Mouse (Mus musculus): ENCODE data around the gene Rps6kb1. TPM values are rescaled to one million over a fixed set of nuclear protein-coding genes. Genes with fewer than 3 reads are reported as not detected.

Rps6kb1 gene
- polyA plus RNA-seq, 1 experiment from 2014 or later = 58.8 TPM

- H3K27ac ChIP-seq (ENCODE audit: low read depth) = no peak overlapping the region
- ATAC-seq (ENCODE audit: insufficient read depth) = no peak
- 0 out of 2 replicates have a peak, but pooled peaks cover 23% of the 10 kb centered on the region for H3K36me3 ChIP-seq (ENCODE audit: insufficient read depth)
- H3K9ac ChIP-seq = no peak overlapping the region
- H3K4me2 ChIP-seq = no peak overlapping the region
- no peak overlapping the region for H3K4me3 ChIP-seq (ENCODE audit: low read depth, low read length)
- WGBS = 80% methylated on average over 6 of the region's 6 CpGs
- H3K9me3 ChIP-seq (ENCODE audit: low read depth, low read length) = no peaks in the 10 kb centered on the region
- no peak for DNase-seq
- no peaks in the 10 kb centered on the region for H3K4me1 ChIP-seq (ENCODE audit: insufficient read depth)
- H3K27me3 ChIP-seq (ENCODE audit: insufficient read depth, low read length) = no peaks in the 10 kb centered on the region
- TF ChIP-seq CTCF (IDR thresholded peaks at IDR 0.05; ENCODE audit: low read depth) = no peak
Observed at GRCm38 (mm10) chr11:86553525-86553924, 8.9 kb upstream of the Rps6kb1 start.

- Histone ChIP-seq H3K9me3 (ENCODE audit: low read depth, low read length) (no peaks in the 10 kb centered on the region), H3K36me3 (ENCODE audit: insufficient read depth) (0 out of 2 replicates have a peak, but pooled peaks cover 10% of the 10 kb centered on the region), H3K9ac (no peak overlapping the region), H3K27me3 (ENCODE audit: insufficient read depth, low read length) (no peaks in the 10 kb centered on the region), H3K27ac (ENCODE audit: low read depth) (no peak overlapping the region), H3K4me3 (ENCODE audit: low read depth, low read length) (no peak overlapping the region), H3K4me1 (ENCODE audit: insufficient read depth) (peaks cover 6% of the 10 kb centered on the region; the same call in 1 of the 2 replicates), H3K4me2 (no peak overlapping the region)
- DNase-seq (no peak), ATAC-seq (ENCODE audit: insufficient read depth) (no peak)
- WGBS = 95% methylated on average over 1 of the region's 1 CpGs
- 0 out of 2 replicates have a peak, but pooled peaks have one; percentile 14 for TF ChIP-seq CTCF (IDR thresholded peaks at IDR 0.05; ENCODE audit: low read depth)
Observed at GRCm38 (mm10) chr11:86547412-86547811, 2.8 kb upstream of the Rps6kb1 start.

- Histone ChIP-seq H3K4me1 (ENCODE audit: insufficient read depth) (peaks cover 7% of the 10 kb centered on the region; the same call in 1 of the 2 replicates), H3K27me3 (ENCODE audit: insufficient read depth, low read length) (no peaks in the 10 kb centered on the region), H3K36me3 (ENCODE audit: insufficient read depth) (0 out of 2 replicates have a peak, but pooled peaks cover 8% of the 10 kb centered on the region), H3K4me3 (ENCODE audit: low read depth, low read length) (peak overlapping the region; percentile 95), H3K9ac (peak overlapping the region; percentile 50), H3K9me3 (ENCODE audit: low read depth, low read length) (no peaks in the 10 kb centered on the region), H3K4me2 (peak overlapping the region; percentile 65), H3K27ac (ENCODE audit: low read depth) (peak overlapping the region; percentile 84)
- ATAC-seq (ENCODE audit: insufficient read depth) = no peak
- DNase-seq = peak; percentile 8
- 81% methylated on average over 8 of the region's 8 CpGs for WGBS
- no peak for TF ChIP-seq CTCF (IDR thresholded peaks at IDR 0.05; ENCODE audit: low read depth)
Observed at GRCm38 (mm10) chr11:86545556-86545955, 951 bp upstream of the Rps6kb1 start.

DNA sequence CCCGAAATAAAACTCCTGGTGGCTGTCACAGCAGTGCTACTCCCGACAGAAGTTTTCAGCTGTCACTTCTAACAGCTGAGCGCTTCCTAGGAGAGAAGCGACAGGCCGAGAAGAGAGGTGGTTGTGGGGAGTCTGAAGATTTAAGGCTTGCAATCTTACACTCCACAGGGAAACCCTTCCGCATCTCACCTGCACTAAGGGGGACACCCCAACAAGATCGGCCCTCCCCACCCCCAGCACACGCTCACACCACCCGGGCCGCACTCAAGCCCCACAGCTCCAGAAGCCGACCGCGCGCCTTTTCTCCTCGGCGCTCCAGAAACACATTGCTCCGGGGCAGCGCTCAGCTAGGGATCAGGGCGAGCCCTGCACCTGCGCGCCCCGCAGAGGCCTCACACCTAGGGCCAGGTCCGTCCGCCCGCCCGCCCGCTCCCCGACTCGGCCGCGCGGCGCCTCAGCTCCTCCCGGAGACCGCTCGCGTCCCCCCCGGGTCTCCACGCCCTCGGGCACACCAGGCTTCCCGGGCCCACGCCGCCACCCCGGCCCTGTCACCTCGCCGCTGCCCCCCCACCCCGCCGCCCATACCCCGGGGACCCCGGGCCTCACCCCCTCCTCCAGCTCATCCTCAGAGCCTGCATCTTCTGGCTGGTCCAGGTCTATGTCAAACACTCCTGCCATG lies 506 bp downstream of the Rps6kb1 start:
- under 1% methylated on average over 47 of the region's 50 CpGs for WGBS
- ATAC-seq (ENCODE audit: insufficient read depth) (peak; percentile 57), DNase-seq (peak; percentile 60)

GRCm38 (mm10) chr11:86542851-86543250 lies 1.8 kb downstream of the Rps6kb1 start:
- Histone ChIP-seq H3K36me3 (ENCODE audit: insufficient read depth) (0 out of 2 replicates have a peak, but pooled peaks cover 5% of the 10 kb centered on the region), H3K4me3 (ENCODE audit: low read depth, low read length) (no peak overlapping the region), H3K4me1 (ENCODE audit: insufficient read depth) (peaks cover 7% of the 10 kb centered on the region; the same call in 1 of the 2 replicates), H3K27me3 (ENCODE audit: insufficient read depth, low read length) (no peaks in the 10 kb centered on the region), H3K9me3 (ENCODE audit: low read depth, low read length) (no peaks in the 10 kb centered on the region), H3K27ac (ENCODE audit: low read depth) (no peak overlapping the region), H3K9ac (no peak overlapping the region; the same call in 1 of the 2 replicates), H3K4me2 (peak overlapping the region; percentile 79; the same call in 1 of the 2 replicates)
- no peak for DNase-seq
- no peak for TF ChIP-seq CTCF (IDR thresholded peaks at IDR 0.05; ENCODE audit: low read depth)
- ATAC-seq (ENCODE audit: insufficient read depth) = no peak
- 86% methylated on average over 1 of the region's 1 CpGs for WGBS

More for the DNA sequence above, 506 bp downstream of the Rps6kb1 start:
- Histone ChIP-seq H3K4me3 (ENCODE audit: low read depth, low read length) (peak overlapping the region; percentile 95), H3K4me1 (ENCODE audit: insufficient read depth) (peaks cover 7% of the 10 kb centered on the region; the same call in 1 of the 2 replicates), H3K36me3 (ENCODE audit: insufficient read depth) (0 out of 2 replicates have a peak, but pooled peaks cover 5% of the 10 kb centered on the region), H3K9me3 (ENCODE audit: low read depth, low read length) (no peaks in the 10 kb centered on the region), H3K4me2 (peak overlapping the region; percentile 79), H3K27me3 (ENCODE audit: insufficient read depth, low read length) (no peaks in the 10 kb centered on the region), H3K27ac (ENCODE audit: low read depth) (peak overlapping the region; percentile 84), H3K9ac (peak overlapping the region; percentile 93)
- TF ChIP-seq CTCF (IDR thresholded peaks at IDR 0.05; ENCODE audit: low read depth) = no peak

DNA sequence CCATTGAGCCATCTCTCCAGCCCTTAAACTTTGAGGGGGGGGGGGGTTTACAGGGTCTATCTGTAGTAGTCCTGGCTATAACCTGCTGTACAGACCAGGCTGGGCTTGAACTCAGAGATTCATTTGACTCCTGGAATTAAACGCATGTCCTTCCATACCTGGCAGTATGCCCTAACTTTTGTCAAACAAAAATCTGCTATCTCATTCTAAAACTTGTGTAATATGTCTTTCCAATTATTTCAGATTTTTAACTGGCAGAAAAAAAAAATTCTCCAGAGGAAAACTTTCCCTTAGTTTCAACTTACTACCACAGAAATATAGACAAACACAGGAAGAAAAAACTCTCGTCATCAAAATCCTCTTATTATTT lies 4.1 kb downstream of the Rps6kb1 start:
- H3K4me1 ChIP-seq (ENCODE audit: insufficient read depth) = peaks cover 7% of the 10 kb centered on the region; the same call in 1 of the 2 replicates
- no peak overlapping the region for H3K9ac ChIP-seq
- no peak for TF ChIP-seq CTCF (IDR thresholded peaks at IDR 0.05; ENCODE audit: low read depth)
- ATAC-seq (ENCODE audit: insufficient read depth) (no peak), DNase-seq (no peak)
- H3K27ac ChIP-seq (ENCODE audit: low read depth) = no peak overlapping the region
- H3K4me3 ChIP-seq (ENCODE audit: low read depth, low read length) = no peak overlapping the region
- WGBS = 84% methylated on average over 2 of the region's 2 CpGs
- no peak overlapping the region for H3K4me2 ChIP-seq
- no peaks in the 10 kb centered on the region for H3K9me3 ChIP-seq (ENCODE audit: low read depth, low read length)
- H3K36me3 ChIP-seq (ENCODE audit: insufficient read depth) = 0 out of 2 replicates have a peak, but pooled peaks cover 5% of the 10 kb centered on the region
- no peaks in the 10 kb centered on the region for H3K27me3 ChIP-seq (ENCODE audit: insufficient read depth, low read length)

DNA sequence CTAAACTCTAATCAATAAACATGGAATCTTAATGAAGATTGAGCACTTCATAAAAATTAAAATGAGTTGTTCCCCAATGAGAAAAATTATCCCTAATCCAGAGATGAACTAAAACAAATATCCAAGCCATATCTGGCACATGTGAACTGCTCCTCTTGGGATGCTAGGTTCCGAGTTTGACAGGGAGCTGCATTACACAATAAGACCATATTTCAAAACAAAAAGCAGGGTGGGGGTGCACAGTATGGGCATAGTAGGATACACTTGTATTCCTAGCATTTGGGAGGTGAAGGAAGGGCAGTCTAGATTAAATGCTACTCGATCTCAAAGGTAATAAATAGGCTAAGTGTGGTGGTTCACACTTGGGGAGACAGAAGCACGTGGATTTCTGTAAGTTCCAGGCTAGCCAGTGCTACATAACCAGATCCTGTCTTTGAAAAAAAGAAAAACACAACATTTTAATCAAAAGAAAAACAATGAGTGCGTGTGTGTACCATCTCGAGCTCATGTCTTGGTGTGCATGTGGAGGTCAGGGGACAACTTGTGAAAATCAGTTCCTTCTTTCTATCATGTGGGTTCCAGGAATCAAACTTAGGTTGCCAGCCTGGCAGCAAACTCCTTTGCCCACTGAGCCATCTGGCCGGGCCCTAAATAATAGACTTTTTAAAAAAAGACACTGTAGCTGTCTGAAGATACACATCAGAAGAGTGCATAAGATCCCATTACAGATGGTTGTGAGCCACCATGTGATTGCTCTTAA lies 4.7 kb downstream of the Rps6kb1 start:
- TF ChIP-seq CTCF (IDR thresholded peaks at IDR 0.05; ENCODE audit: low read depth) = no peak
- no peak overlapping the region for H3K9ac ChIP-seq
- no peaks in the 10 kb centered on the region for H3K27me3 ChIP-seq (ENCODE audit: insufficient read depth, low read length)
- H3K36me3 ChIP-seq (ENCODE audit: insufficient read depth) = 0 out of 2 replicates have a peak, but pooled peaks cover 6% of the 10 kb centered on the region
- H3K4me3 ChIP-seq (ENCODE audit: low read depth, low read length) = no peak overlapping the region
- no peak for ATAC-seq (ENCODE audit: insufficient read depth)
- no peak overlapping the region for H3K27ac ChIP-seq (ENCODE audit: low read depth)
- peaks cover 7% of the 10 kb centered on the region; the same call in 1 of the 2 replicates for H3K4me1 ChIP-seq (ENCODE audit: insufficient read depth)
- WGBS = 88% methylated on average over 6 of the region's 6 CpGs
- H3K9me3 ChIP-seq (ENCODE audit: low read depth, low read length) = no peaks in the 10 kb centered on the region
- no peak overlapping the region for H3K4me2 ChIP-seq
- no peak for DNase-seq
